Mouse (Mus musculus): Measurements from ENCODE around the gene Tead4.
"Not testable (repeated sequence)": the region's sequence is repeated elsewhere in the genome, so short reads cannot be mapped to it uniquely, and the experiment has no call there.

The Tead4 gene

DNA sequence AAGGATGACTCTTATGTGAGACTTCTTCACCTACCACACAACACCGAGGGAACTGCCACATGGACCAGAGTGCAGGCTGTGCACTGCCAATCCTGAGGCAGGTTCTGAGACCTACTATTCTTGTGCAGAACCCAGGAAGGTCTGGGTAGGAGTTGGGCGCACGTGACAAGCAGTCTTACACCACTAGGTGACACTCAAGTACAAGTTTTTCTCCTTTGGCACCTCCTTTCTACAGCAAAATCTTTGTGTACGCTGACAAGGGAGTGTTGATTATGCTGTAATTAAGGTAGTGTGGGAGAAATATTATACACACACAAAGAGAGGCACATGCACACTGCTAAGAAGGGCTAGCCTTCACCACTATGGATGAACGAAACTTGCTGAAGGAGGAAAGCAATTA is 66.4 kb downstream of the Tead4 start:
- DNase-seq: peak; percentile 68

GRCm38 (mm10) chr6:128232216-128232615 is 68.4 kb downstream of the Tead4 start:
- no peak for DNase-seq

DNA sequence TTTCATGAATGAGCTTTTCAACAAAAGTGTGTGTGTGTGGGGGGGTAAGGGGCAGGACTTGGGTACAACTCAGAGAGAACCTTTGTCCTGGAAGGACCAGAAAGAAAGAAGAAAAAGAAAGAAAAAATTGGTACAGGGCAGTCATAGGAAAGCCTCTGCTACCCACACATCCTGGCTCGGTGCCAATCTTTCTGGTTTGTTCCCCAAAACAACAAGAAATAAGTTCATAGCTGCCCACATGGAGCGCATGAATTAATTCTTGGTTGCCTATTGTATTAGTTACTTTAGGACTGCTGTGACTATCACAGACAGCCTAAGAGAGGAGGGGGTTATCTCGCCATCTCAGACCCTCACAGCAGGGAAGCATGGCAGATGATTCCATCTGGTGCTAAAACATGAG is 68.9 kb downstream of the Tead4 start:
- DNase-seq: no peak

- DNase-seq: peak; percentile 17
Measured at GRCm38 (mm10) chr6:128227438-128228017, 73.1 kb downstream of the Tead4 start.

- no peak for DNase-seq
Measured at GRCm38 (mm10) chr6:128226941-128227340, 73.7 kb downstream of the Tead4 start.

GRCm38 (mm10) chr6:128225846-128226176 is 74.8 kb downstream of the Tead4 start:
- no peak for DNase-seq

- no peak for DNase-seq
Measured at GRCm38 (mm10) chr6:128225009-128225845, 75.4 kb downstream of the Tead4 start.

- no peak for DNase-seq
Measured at GRCm38 (mm10) chr6:128223159-128223558, 77.5 kb downstream of the Tead4 start.

DNA sequence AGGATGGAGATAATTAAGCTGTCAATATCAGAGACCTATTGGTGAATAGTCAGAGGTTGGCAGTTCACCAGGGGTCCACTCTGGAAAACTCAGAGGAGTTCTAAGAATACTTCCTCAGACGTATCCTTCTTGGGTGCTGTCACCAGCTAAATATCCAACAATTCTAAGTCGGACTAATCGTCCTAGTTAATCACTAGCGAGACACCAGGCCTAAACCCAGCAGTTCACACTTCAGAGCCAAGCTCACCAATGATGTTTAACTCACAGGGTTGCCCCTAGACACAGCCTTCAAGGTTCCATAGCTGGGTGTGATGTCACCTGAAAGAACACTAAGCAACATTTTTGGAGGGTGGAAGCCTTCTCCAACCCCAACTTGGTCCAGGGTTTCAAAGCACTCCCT is 85.6 kb downstream of the Tead4 start:
- not testable (repeated sequence) for DNase-seq

GRCm38 (mm10) chr6:128209199-128209598 is 91.4 kb downstream of the Tead4 start:
- not testable (repeated sequence) for DNase-seq

GRCm38 (mm10) chr6:128208491-128209170 is 92.0 kb downstream of the Tead4 start:
- no peak for DNase-seq

GRCm38 (mm10) chr6:128203557-128203956 is 97.1 kb downstream of the Tead4 start:
- DNase-seq: no peak

DNA sequence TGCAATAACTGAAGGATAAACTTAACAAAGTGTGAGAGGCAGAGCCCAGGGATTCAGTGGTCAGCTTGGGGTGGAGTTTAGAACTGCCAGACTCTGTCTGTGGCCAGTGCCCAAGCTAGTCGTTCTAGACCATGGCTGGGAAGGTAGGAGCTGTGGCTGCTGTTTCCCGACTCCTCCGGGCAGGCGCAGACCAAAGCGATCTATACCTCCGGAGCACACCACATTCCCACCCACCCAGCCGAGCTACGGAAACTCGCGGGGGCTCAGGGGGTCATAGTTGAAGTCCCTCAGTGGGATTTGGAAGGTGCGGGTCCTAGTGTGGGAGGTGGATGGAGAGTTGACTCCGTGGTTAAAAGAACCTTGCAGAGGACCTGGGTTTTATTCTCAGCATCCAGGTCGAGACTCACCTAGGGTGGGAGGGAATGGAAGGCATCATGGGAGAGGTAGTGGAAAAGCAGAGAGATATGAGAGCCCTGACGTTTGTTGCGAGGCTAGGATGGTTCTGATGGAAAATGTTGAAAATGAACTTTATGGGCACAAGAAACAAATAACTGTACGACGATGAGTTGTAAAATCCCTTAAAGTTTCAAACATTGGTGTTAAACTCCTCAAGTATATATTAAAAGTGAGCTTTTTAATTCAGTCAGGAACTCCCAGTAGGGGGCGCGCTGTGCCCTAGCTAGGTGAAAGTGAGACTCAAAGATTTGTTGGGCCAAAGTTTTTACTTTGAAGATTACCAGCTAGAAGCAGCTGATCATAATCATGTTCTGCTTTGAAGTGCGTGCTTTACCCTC is 99.6 kb downstream of the Tead4 start:
- DNase-seq: peak; percentile 80

DNA sequence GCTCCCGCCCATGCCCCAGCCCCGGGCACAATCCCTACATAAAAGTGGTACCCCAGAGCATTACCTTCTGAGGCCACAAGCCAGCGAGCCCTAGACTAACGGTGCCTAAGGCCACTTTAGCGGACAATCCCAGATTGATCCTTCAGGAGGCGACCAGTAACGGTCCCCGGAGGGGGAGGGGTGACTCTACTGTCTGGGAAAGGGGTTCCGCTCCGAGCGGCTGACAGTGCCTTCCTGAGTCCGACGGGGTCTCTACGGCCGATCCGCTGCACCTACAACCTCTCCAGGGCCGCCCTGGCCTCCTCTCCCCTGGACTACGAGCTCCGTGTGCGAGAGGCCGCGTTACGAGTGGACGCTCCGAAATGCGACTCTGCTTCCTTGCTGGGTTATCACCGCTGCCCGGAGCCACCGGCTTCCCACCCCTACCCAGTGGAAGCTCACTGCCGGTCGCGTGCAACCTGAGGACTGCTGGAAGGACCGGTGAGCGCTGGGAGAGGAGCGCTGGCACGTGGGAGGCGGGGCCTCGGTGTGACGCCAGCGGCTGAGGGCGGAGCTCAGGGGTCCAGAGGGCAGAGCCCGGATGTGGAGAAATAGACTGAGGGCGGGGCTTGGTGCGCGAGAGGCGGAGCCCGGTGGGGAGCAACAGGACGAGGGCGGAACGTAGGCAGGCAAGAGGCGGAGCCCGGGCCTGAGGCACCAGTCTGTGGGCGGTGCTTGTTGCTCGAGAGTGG is 100.3 kb downstream of the Tead4 start:
- peak; percentile 100 for DNase-seq

GRCm38 (mm10) chr6:128183521-128183920 is 117.1 kb downstream of the Tead4 start:
- no peak for DNase-seq

GRCm38 (mm10) chr6:128181176-128181575 is 119.4 kb downstream of the Tead4 start:
- no peak for DNase-seq

GRCm38 (mm10) chr6:128179651-128180050 is 121.0 kb downstream of the Tead4 start:
- no peak for DNase-seq

GRCm38 (mm10) chr6:128179247-128179646 is 121.4 kb downstream of the Tead4 start:
- DNase-seq: no peak

GRCm38 (mm10) chr6:128178681-128179080 is 121.9 kb downstream of the Tead4 start:
- DNase-seq: no peak

Data from kidney, adult 9 months (tissue).